Mouse (Mus musculus): ENCODE data around the gene Atoh1. TPM values are rescaled to one million over a fixed set of nuclear protein-coding genes. Genes with fewer than 3 reads are reported as not detected.

The Atoh1 gene
- 7.7 and 20.0 TPM in 2 replicates for polyA plus RNA-seq (2015; fragmentation: Nextera tagmentation; extraction: Ambion mirVana)

DNA sequence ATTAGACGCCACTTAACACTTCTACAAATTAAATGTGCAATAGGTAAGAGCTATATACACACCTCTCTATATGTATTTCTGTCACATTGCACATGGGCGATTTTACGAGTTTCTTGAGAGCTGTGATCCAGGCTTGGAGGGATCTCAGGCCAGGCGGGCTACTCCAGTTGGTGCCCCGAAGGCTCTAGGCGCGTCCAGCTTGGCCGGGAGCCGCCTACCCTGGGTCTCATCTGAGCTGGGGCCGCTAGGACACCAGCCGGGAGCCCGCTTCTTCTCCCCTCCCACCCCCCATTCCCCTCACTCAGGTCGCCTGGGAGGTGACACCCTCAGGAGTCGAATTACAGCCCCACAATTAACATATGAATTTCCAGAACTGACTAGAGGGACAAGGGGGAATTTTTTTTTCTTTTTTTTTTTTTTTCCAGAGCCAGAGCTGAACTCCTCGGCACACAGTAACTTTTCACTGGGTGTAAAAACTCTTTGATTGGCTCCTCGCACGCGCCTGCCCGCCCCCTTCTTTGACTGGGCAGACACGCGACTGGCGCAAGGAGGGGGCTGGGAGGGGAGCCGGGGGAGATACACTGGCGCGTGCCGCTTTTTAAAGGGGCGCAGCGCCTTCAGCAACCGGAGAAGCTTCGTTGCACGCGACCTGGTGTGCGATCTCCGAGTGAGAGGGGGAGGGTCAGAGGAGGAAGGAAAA, at the start of gene Atoh1:
Gene Atoh1 (plus strand): TSS at position 627 of the 700 bp plus-strand sequence.
- ATAC-seq (ENCODE audit: low FRiP score), result peak; percentile 78
- no peaks in the 10 kb centered on the region for H3K9me3 ChIP-seq
- H3K9ac ChIP-seq, result peak within 1 kb of the TSS; percentile 56
- peaks cover 31% of the 10 kb centered on the region for H3K4me1 ChIP-seq (replicated peaks)
- peaks cover 70% of the 10 kb centered on the region for H3K27me3 ChIP-seq
- H3K4me2 ChIP-seq, result peak within 1 kb of the TSS; percentile 72
- no peak within 1 kb of the TSS; the same call in 1 of the 2 replicates for H3K27ac ChIP-seq
- peak within 1 kb of the TSS; percentile 46 for H3K4me3 ChIP-seq
- under 1% methylated on average over 34 of the region's 34 CpGs for WGBS
- no peaks in the 10 kb centered on the region for H3K36me3 ChIP-seq

DNA sequence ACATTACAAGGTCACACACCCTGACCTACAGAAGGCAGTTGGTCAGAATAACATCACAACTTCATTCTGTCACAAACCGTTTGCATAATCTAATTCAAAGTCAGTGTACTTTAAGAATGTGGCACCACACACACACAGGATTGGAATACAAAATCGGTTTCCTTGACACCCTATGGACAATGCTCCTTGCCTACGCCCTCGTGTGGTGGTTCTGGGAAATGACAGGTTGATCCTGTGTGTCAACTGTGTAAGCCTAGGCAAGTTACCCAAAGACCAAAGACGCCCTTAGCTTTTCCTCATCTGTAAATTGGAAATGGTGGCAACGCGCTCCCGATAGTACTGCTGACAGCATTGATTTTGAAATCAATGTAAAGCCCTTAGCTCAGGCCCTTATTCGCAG, 45.0 kb upstream of the Atoh1 start:
- 35% methylated on average over 9 of the region's 9 CpGs for WGBS

DNA sequence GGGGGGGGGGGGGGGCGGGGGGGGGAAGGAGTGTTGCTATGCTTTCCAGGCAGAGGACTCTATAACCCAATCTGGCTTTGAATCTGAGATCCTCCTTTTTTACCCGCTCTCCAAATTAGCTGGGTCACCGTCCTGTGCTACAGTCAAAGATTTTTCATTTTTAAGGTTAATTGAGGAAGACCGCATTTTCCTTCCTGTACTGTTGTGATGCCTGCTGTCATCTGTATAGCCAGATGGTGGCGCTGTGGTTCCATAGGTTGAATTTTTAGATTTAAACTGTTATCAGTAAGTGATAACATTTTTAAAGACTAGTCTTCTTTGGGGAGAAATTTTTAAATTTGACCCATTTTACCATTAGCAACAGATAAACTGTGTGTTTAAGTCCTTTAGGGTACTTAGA, 44.0 kb upstream of the Atoh1 start:
- H3K27ac ChIP-seq, result no peak overlapping the region
- no peaks in the 10 kb centered on the region for H3K9me3 ChIP-seq
- no peak overlapping the region for H3K9ac ChIP-seq
- no peak for ATAC-seq (ENCODE audit: low FRiP score)
- H3K4me3 ChIP-seq, result no peak overlapping the region
- H3K36me3 ChIP-seq, result no peaks in the 10 kb centered on the region
- peak overlapping the region; percentile 37; the same call in 1 of the 2 replicates for H3K4me2 ChIP-seq
- H3K4me1 ChIP-seq (replicated peaks), result peaks cover 11% of the 10 kb centered on the region
- 6% methylated on average over 4 of the region's 5 CpGs for WGBS
- H3K27me3 ChIP-seq, result peaks cover 42% of the 10 kb centered on the region

More for the DNA sequence above, 45.0 kb upstream of the Atoh1 start:
- H3K4me2 ChIP-seq, result no peak overlapping the region
- no peaks in the 10 kb centered on the region for H3K36me3 ChIP-seq
- ATAC-seq (ENCODE audit: low FRiP score), result peak; percentile 65; the same call in 1 of the 2 replicates
- no peaks in the 10 kb centered on the region for H3K9me3 ChIP-seq
- peaks cover 11% of the 10 kb centered on the region for H3K4me1 ChIP-seq (replicated peaks)
- H3K27me3 ChIP-seq, result peaks cover 40% of the 10 kb centered on the region
- no peak overlapping the region for H3K27ac ChIP-seq
- no peak overlapping the region for H3K4me3 ChIP-seq
- no peak overlapping the region for H3K9ac ChIP-seq

DNA sequence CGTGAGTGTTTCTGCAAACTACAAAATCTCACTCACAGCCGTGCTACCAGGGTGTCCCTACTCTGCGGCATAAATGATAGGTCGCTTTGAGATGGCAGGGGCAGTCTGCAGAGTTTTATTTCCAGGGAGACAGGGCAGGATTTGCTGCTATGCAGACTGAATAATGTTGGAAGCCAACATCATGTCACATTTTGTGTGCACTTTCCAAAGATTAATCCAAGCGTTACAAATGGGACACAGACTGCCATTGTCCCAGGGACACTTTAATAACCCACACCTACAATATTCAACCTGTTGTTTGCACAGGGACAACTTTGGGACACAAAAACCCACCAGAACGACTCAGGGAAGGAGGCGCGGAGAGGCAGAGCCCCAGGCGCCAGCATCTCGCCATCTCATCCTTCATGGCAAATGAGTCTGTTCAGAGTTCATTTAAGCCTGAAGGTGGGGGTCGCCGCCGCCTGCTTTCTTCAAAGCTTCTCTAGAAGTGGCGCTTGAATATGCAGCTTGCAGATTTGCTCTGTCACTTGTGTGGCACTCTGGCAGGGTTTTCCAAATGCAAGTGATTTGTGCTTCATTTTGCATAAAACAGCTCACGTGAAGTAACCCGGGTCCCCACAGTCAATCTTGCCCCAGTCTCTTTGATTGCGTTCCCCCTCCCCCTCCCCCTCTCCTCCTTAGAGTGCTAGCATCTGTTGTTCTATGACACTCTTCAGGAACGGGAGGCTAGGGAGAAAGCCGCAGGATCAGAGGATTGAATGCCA, 40.6 kb upstream of the Atoh1 start:
- Histone ChIP-seq H3K4me2 (peak overlapping the region; percentile 43), H3K4me3 (peak overlapping the region; percentile 15; the same call in 1 of the 2 replicates), H3K4me1 (replicated peaks) (peaks cover 11% of the 10 kb centered on the region), H3K9me3 (no peaks in the 10 kb centered on the region), H3K36me3 (no peaks in the 10 kb centered on the region), H3K9ac (no peak overlapping the region), H3K27me3 (peaks cover 60% of the 10 kb centered on the region), H3K27ac (no peak overlapping the region)
- peak; percentile 38 for ATAC-seq (ENCODE audit: low FRiP score)
- WGBS, result 4% methylated on average over 19 of the region's 19 CpGs

DNA sequence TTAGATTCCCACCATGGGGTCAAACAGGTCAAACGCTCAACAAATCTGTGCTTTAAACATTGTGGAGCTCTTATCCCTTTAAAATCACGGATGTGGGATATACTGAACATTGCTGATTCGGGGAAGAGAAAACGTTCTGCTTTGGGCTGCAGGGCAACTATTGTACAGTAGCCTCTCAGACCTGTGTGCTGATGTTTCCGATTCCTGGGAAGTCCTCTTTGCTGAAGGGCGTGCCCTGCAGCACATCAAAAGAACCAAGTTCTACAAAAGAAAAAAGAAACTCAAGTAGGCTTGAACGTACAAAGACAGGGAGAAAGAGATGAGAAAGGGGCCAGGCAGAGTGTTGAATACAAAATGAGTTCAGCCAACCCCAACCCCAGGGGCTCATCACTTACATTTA, 34.2 kb upstream of the Atoh1 start:
- no peaks in the 10 kb centered on the region for H3K9me3 ChIP-seq
- no peak overlapping the region for H3K9ac ChIP-seq
- ATAC-seq (ENCODE audit: low FRiP score), result no peak
- no peaks in the 10 kb centered on the region for H3K36me3 ChIP-seq
- WGBS, result 25% methylated on average over 7 of the region's 7 CpGs
- no peak overlapping the region for H3K4me2 ChIP-seq
- H3K4me3 ChIP-seq, result no peak overlapping the region
- peaks cover 7% of the 10 kb centered on the region; the same call in 1 of the 2 replicates for H3K4me1 ChIP-seq (replicated peaks)
- peaks cover 42% of the 10 kb centered on the region for H3K27me3 ChIP-seq
- no peak overlapping the region for H3K27ac ChIP-seq

DNA sequence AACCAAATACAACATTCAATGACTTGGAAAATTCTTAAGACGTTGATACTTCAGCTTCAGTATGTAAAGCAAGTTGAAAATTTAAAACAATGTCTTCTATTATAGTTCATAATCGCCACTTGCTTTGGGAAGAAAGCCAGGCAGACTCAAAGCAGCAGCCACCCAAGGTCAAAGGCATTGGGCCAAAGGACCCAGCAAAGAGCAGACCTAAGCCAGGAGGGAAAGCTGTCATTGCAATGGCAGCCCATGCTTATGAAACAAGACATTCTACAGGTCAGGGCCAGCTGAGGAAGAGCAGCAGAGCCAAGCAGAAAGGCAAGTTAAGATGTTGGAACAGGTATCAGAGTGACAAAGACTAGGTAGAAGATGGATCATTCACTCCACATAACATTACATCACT, 25.3 kb upstream of the Atoh1 start:
- WGBS, result 81% methylated on average over 2 of the region's 2 CpGs
- no peak for ATAC-seq (ENCODE audit: low FRiP score)
- H3K4me1 ChIP-seq (replicated peaks), result no peaks in the 10 kb centered on the region
- H3K27ac ChIP-seq, result no peak overlapping the region
- H3K4me3 ChIP-seq, result no peak overlapping the region
- no peaks in the 10 kb centered on the region for H3K9me3 ChIP-seq
- no peaks in the 10 kb centered on the region for H3K27me3 ChIP-seq
- no peak overlapping the region for H3K4me2 ChIP-seq
- no peaks in the 10 kb centered on the region for H3K36me3 ChIP-seq
- H3K9ac ChIP-seq, result no peak overlapping the region

DNA sequence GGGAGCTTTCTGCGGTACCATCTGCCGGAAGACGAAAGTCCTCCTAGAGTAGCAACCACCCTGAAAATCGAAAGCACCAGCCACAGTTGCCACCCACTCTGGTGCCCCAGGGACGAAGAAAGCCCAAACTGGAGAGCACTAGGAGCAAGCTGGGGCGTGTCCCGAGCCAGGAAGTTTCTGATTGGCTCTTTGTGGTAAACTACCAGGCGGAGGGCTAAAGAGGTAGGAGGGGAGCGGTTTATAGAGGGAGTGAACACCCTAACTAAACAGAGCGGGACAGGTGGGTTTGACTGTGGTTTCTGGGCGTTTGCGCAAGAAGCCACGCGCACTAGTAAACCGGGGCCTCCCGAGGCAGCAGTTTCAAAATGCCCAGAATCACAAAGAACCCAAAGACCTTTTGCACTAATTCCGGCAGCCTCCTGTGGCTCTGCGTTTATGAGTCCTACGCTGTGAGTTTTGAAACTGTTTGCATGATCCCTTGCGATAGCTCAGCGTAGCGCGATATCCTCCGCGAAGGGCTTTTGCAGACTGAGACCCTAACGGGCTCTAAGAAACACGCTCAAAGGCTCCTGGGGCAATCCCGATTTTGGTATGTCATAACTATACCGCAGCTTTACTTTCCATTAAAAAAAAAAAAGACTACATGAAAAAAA, 1.0 kb upstream of the Atoh1 start:
- H3K4me2 ChIP-seq, result peak overlapping the region; percentile 72

DNA sequence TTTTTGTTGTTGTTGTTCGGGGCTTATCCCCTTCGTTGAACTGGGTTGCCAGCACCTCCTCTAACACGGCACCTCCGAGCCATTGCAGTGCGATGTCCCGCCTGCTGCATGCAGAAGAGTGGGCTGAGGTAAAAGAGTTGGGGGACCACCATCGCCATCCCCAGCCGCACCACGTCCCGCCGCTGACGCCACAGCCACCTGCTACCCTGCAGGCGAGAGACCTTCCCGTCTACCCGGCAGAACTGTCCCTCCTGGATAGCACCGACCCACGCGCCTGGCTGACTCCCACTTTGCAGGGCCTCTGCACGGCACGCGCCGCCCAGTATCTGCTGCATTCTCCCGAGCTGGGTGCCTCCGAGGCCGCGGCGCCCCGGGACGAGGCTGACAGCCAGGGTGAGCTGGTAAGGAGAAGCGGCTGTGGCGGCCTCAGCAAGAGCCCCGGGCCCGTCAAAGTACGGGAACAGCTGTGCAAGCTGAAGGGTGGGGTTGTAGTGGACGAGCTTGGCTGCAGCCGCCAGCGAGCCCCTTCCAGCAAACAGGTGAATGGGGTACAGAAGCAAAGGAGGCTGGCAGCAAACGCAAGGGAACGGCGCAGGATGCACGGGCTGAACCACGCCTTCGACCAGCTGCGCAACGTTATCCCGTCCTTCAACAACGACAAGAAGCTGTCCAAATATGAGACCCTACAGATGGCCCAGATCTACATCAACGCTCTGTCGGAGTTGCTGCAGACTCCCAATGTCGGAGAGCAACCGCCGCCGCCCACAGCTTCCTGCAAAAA, 496 bp downstream of the Atoh1 start:
- Histone ChIP-seq H3K4me2 (peak overlapping the region; percentile 72), H3K27me3 (peaks cover 77% of the 10 kb centered on the region), H3K4me1 (replicated peaks) (peaks cover 37% of the 10 kb centered on the region), H3K4me3 (peak overlapping the region; percentile 46), H3K9ac (peak overlapping the region; percentile 56), H3K9me3 (no peaks in the 10 kb centered on the region), H3K27ac (no peak overlapping the region; the same call in 1 of the 2 replicates), H3K36me3 (no peaks in the 10 kb centered on the region)
- under 1% methylated on average over 52 of the region's 53 CpGs for whole genome bisulfite sequencing
- ATAC-seq (ENCODE audit: low FRiP score), result peak; percentile 69

More for the DNA sequence above, 1.0 kb upstream of the Atoh1 start:
- H3K27me3 ChIP-seq, result peaks cover 62% of the 10 kb centered on the region
- under 1% methylated on average over 29 of the region's 29 CpGs for WGBS
- peaks cover 31% of the 10 kb centered on the region for H3K4me1 ChIP-seq (replicated peaks)
- no peak overlapping the region for H3K9ac ChIP-seq
- H3K4me3 ChIP-seq, result peak overlapping the region; percentile 46
- no peaks in the 10 kb centered on the region for H3K36me3 ChIP-seq
- no peak overlapping the region for H3K27ac ChIP-seq
- ATAC-seq (ENCODE audit: low FRiP score), result peak; percentile 16; the same call in 1 of the 2 replicates
- H3K9me3 ChIP-seq, result no peaks in the 10 kb centered on the region

DNA sequence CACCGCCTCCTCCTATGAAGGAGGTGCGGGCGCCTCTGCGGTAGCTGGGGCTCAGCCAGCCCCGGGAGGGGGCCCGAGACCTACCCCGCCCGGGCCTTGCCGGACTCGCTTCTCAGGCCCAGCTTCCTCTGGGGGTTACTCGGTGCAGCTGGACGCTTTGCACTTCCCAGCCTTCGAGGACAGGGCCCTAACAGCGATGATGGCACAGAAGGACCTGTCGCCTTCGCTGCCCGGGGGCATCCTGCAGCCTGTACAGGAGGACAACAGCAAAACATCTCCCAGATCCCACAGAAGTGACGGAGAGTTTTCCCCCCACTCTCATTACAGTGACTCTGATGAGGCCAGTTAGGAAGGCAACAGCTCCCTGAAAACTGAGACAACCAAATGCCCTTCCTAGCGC, 1.1 kb downstream of the Atoh1 start:
- peak overlapping the region; percentile 72 for H3K4me2 ChIP-seq
- H3K9me3 ChIP-seq, result no peaks in the 10 kb centered on the region
- H3K9ac ChIP-seq, result peak overlapping the region; percentile 56
- no peak overlapping the region for H3K27ac ChIP-seq
- peaks cover 83% of the 10 kb centered on the region for H3K27me3 ChIP-seq
- H3K4me3 ChIP-seq, result peak overlapping the region; percentile 46
- 0 out of 2 replicates have a peak, but pooled peaks have one; percentile 1 for ATAC-seq (ENCODE audit: low FRiP score)
- H3K4me1 ChIP-seq (replicated peaks), result peaks cover 43% of the 10 kb centered on the region
- H3K36me3 ChIP-seq, result no peaks in the 10 kb centered on the region
- WGBS, result 2% methylated on average over 19 of the region's 19 CpGs

DNA sequence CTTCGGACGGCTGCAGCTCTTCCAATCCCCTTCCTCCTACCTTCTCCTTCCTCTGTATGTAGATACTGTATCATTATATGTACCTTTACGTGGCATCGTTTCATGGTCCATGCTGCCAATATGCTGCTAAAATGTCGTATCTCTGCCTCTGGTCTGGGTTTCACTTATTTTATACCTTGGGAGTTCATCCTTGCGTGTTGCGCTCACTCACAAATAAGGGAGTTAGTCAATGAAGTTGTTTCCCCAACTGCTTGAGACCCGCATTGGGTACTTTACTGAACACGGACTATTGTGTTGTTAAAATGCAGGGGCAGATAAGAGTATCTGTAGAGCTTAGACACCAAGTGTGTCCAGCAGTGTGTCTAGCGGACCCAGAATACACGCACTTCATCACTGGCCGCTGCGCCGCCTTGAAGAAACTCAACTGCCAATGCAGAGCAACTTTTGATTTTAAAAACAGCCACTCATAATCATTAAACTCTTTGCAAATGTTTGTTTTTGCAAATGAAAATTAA, 1.6 kb downstream of the Atoh1 start:
- Histone ChIP-seq H3K4me3 (peak overlapping the region; percentile 46), H3K4me2 (peak overlapping the region; percentile 72; the same call in 1 of the 2 replicates), H3K9me3 (no peaks in the 10 kb centered on the region), H3K36me3 (no peaks in the 10 kb centered on the region), H3K27me3 (peaks cover 89% of the 10 kb centered on the region), H3K27ac (no peak overlapping the region), H3K9ac (no peak overlapping the region), H3K4me1 (replicated peaks) (peaks cover 43% of the 10 kb centered on the region)
- 3% methylated on average over 14 of the region's 14 CpGs for WGBS
- no peak for ATAC-seq (ENCODE audit: low FRiP score)

DNA sequence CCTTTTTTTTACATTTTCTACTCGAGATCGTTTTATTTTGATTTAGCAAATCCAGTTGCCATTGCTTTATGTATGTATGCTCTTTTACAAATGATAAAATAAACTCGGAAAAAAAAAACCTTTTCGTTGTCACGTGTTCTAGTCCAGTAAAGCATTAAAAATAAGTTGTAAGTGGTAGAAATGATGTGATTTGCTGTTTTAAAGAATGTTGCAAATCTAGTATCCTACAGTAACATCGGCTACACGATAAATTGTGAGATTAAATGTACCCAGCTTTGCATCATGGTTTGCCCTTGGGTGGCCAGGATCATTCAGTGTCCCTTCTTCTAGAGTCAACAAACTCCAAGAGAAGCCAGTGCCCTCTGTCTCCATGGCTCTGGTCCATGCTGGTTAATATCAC, 2.2 kb downstream of the Atoh1 start:
- peaks cover 94% of the 10 kb centered on the region for H3K27me3 ChIP-seq
- no peak overlapping the region for H3K9ac ChIP-seq
- no peak overlapping the region for H3K27ac ChIP-seq
- WGBS, result 6% methylated on average over 7 of the region's 7 CpGs
- no peaks in the 10 kb centered on the region for H3K9me3 ChIP-seq
- no peak overlapping the region for H3K4me3 ChIP-seq
- H3K4me2 ChIP-seq, result no peak overlapping the region
- no peaks in the 10 kb centered on the region for H3K36me3 ChIP-seq
- ATAC-seq (ENCODE audit: low FRiP score), result no peak
- H3K4me1 ChIP-seq (replicated peaks), result peaks cover 43% of the 10 kb centered on the region
